Mouse (Mus musculus) heart, adult 2 months (tissue): ENCODE results near the gene Fhit.

Source experiments
- CTCF ChIP-seq: fragments of 200-600 bp; IDR thresholded peaks from 2 replicates; pipeline ENCODE4 v1.8.1; 2022; ENCODE audit warnings: antibody characterized with exemption, mild to moderate bottlenecking, moderate library complexity
- POLR2A ChIP-seq: fragments of 200-500 bp; IDR thresholded peaks from 2 replicates; pipeline ENCODE4 v1.6.1; 2011; ENCODE audit warnings: mild to moderate bottlenecking, low read depth, low read length, control low read depth; ENCODE audit not compliant: insufficient read depth

GRCm38 (mm10) chr14:10129088-10129487 is 1032.7 kb downstream of the Fhit start:
- TF ChIP-seq POLR2A = no peak
- no peak for TF ChIP-seq CTCF
